Mouse (Mus musculus) heart, embryonic 11.5 days (tissue): ENCODE measurements around the gene March4. TPM values are rescaled to one million over a fixed set of nuclear protein-coding genes. Genes with fewer than 3 reads are reported as not detected.
A peak's percentile ranks its signal among the peaks of the same experiment; 100 is the strongest.

Experiments used
- ATAC-seq: fragments of 200-750 bp; cut with Nextera tagmentation; replicated peaks from 2 replicates; pipeline ENCODE4 v1.8.0; 2017; ENCODE audit warnings: moderate library complexity; ENCODE audit not compliant: insufficient number of reproducible peaks, low FRiP score, low TSS enrichment
- H3K27ac ChIP-seq: fragments of 300-500 bp; sonication (generic); 2 replicates; pipeline ENCODE4 v1.5.1; 2014; ENCODE audit warnings: mild to moderate bottlenecking, low read depth, low read length
- H3K27me3 ChIP-seq: fragments of 300-500 bp; sonication (generic); 2 replicates; pipeline ENCODE4 v1.6.1; 2014; ENCODE audit warnings: mild to moderate bottlenecking, low read length, mixed read lengths; ENCODE audit not compliant: control insufficient read depth, insufficient read depth
- H3K36me3 ChIP-seq: fragments of 300-500 bp; sonication (generic); 2 replicates; pipeline ENCODE4 v1.6.1; 2014; ENCODE audit warnings: mild to moderate bottlenecking, low read length, moderate library complexity, mixed read lengths; ENCODE audit not compliant: control insufficient read depth, insufficient read depth
- H3K4me1 ChIP-seq: fragments of 300-500 bp; sonication (generic); 2 replicates; pipeline ENCODE4 v1.6.1; 2014; ENCODE audit warnings: low read length; ENCODE audit not compliant: control insufficient read depth, insufficient read depth
- H3K4me2 ChIP-seq: fragments of 300-500 bp; sonication (generic); 2 replicates; pipeline ENCODE4 v1.6.1; 2014; ENCODE audit warnings: mild to moderate bottlenecking, moderate library complexity
- H3K4me3 ChIP-seq: fragments of 300-500 bp; sonication (generic); 2 replicates; pipeline ENCODE4 v1.5.1; 2014; ENCODE audit warnings: low read depth, low read length
- H3K9ac ChIP-seq: fragments of 300-500 bp; sonication (generic); 2 replicates; pipeline ENCODE4 v1.6.1; 2014; ENCODE audit warnings: mild to moderate bottlenecking, low read depth, low read length, moderate library complexity
- H3K9me3 ChIP-seq: fragments of 300-500 bp; sonication (generic); replicated peaks from 2 replicates; pipeline ENCODE4 v1.6.1; 2016; ENCODE audit warnings: low read length; ENCODE audit not compliant: control insufficient read depth
- WGBS: fragments of 180-500 bp; shearing (Covaris S2); extraction: QIAGEN DNeasy Blood & Tissue Kit; methylation state at CpG from one replicate; pipeline ENCODE4 v1.1.7; 2014; ENCODE audit not compliant: insufficient replicate concordance; 5-methylcytosine and 5-hydroxymethylcytosine counted together
- polyA plus RNA-seq: library from polyadenylated mRNA; unstranded; fragments of >200 nt; fragmentation: Nextera tagmentation; extraction: Ambion mirVana; gene quantifications from 2 replicates; pipeline ENCODE4 v1.2.1, GENCODE M21; 2014

The March4 gene
- polyA plus RNA-seq: not detected in 2 replicates

DNA sequence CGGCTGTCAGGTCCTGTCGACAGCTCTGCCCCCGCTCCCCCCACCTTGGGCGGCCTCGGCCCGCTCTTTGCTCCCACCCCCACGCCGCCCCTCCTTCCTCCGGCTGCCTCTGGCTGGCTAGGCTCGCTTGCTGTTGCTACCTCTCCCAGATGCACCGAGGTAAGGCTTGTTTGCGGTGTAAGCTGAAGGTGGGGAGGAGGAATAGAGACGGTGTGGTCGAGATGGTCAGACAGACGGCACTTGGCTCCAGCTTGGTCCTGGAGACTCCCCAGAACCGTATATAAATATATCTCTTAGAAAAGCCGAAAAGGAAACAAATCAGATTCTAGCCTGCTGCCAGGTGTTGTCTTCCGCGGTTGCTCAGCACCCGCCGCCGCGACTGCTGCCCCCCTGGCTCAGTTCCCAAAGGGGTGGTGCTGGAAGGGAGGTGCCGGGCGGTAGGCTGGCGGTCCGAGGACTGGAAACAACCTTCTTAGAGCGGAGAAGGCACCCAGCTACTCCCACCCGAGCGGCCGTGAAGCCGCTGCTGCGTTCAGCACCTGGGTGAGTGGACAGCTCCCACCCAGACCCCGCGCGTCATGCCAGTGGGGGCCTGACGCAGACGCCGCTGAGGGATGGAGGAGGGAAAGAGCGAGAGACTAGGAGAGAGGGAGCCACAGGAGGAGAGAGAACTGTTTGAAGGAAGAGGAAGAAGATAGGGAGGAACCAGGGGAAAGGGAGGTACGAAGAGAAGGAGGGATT, at the start of gene March4:
Gene March4, minus strand, starts transcription at position 320 of the 741 bp plus-strand sequence.
- Histone ChIP-seq H3K27me3 (peaks cover 40% of the 10 kb centered on the region), H3K4me3 (peak within 1 kb of the TSS; percentile 36), H3K4me2 (peak within 1 kb of the TSS; percentile 63), H3K4me1 (peaks cover 5% of the 10 kb centered on the region; the same call in 1 of the 2 replicates), H3K27ac (no peak within 1 kb of the TSS), H3K36me3 (no peaks in the 10 kb centered on the region), H3K9ac (no peak within 1 kb of the TSS), H3K9me3 (no peaks in the 10 kb centered on the region)
- ATAC-seq: peak; percentile 75; the same call in 1 of the 2 replicates
- 1% methylated on average over 41 of the region's 41 CpGs for WGBS

GRCm38 (mm10) chr1:72585971-72586875, 49.5 kb upstream of the March4 start:
- peaks cover 8% of the 10 kb centered on the region for H3K36me3 ChIP-seq
- WGBS: 89% methylated on average over 17 of the region's 17 CpGs
- H3K4me1 ChIP-seq: peaks cover 6% of the 10 kb centered on the region; the same call in 1 of the 2 replicates
- ATAC-seq: no peak
- H3K4me3 ChIP-seq: no peak overlapping the region
- no peaks in the 10 kb centered on the region for H3K9me3 ChIP-seq
- H3K27ac ChIP-seq: no peak overlapping the region
- H3K27me3 ChIP-seq: no peaks in the 10 kb centered on the region
- no peak overlapping the region for H3K9ac ChIP-seq
- H3K4me2 ChIP-seq: no peak overlapping the region

GRCm38 (mm10) chr1:72583906-72584305, 47.2 kb upstream of the March4 start:
- H3K9ac ChIP-seq: peak overlapping the region; percentile 67
- no peaks in the 10 kb centered on the region for H3K27me3 ChIP-seq
- 78% methylated on average over 4 of the region's 4 CpGs for WGBS
- no peak for ATAC-seq
- peak overlapping the region; percentile 65 for H3K4me2 ChIP-seq
- H3K4me1 ChIP-seq: peaks cover 6% of the 10 kb centered on the region; the same call in 1 of the 2 replicates
- no peaks in the 10 kb centered on the region for H3K9me3 ChIP-seq
- no peak overlapping the region for H3K27ac ChIP-seq
- H3K4me3 ChIP-seq: peak overlapping the region; percentile 71
- peaks cover 6% of the 10 kb centered on the region for H3K36me3 ChIP-seq

DNA sequence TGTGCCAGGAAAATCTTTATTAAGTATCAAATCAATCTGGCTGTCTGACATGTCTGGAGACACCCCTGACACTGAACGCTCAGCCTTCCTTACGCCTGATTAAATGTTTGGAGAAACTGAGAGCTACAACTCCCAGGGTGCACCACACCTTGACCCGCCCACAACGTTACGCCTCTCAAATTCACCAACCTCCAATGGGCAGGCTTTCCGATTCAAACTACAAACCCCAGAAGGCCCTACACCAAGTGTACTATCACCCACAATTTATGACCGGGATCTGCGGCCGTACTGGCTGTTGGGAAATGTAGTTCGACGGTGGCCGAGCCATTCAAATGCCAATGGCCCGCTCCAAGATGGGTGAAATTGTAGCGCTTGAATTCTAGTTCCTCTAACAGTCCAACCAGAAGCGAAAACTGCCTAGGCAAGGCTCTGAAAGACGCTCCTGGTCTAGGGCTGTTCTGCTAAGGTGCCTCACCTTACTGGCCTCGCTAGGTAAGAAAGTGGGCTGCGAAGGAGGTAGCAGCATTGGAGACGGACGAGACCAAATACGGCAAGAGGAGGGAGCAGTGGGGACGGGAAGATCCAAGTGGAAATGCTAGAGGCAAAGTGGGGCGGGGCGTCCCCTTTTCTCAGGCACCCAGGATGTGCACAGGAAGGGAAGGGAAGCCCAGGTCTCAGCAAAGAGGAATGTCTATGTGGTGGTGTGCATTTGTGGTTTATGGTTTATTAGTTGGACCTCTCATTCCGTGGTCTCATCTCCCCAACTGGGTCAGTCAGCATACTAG, 46.4 kb upstream of the March4 start, which contains the start of gene Smarcal1:
Gene Smarcal1, plus strand, starts transcription at position 305 of the 785 bp plus-strand sequence.
- Histone ChIP-seq H3K9ac (peak within 1 kb of the TSS; percentile 67), H3K4me2 (peak within 1 kb of the TSS; percentile 65), H3K27me3 (peaks cover 4% of the 10 kb centered on the region; the same call in 1 of the 2 replicates), H3K36me3 (peaks cover 6% of the 10 kb centered on the region), H3K4me3 (peak within 1 kb of the TSS; percentile 71), H3K27ac (peak within 1 kb of the TSS; percentile 65; the same call in 1 of the 2 replicates), H3K9me3 (no peaks in the 10 kb centered on the region), H3K4me1 (peaks cover 6% of the 10 kb centered on the region; the same call in 1 of the 2 replicates)
- under 1% methylated on average over 25 of the region's 25 CpGs for WGBS
- ATAC-seq: peak; percentile 99

DNA sequence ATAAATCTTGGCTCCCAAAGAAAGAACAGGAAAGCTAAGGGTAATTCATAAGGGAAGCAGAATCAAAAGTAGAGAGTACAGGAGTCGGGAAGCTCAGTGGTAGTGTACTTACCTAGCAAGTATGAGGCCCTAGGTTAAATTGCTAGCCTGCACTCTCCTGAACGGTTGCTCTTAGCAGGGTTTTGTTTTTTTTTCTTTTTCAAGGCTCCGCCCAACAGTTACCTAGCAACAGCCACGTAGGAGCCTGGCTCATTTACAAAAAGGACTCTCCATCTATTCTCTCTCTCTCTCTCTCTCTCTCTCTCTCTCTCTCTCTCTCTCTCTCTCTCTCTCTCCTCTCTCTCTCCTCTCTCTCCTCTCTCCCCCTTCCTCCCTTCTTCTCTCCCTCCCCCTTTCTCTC, 42.1 kb upstream of the March4 start:
- ATAC-seq: no peak
- peaks cover 25% of the 10 kb centered on the region; the same call in 1 of the 2 replicates for H3K27me3 ChIP-seq
- 30% methylated on average over 4 of the region's 4 CpGs for WGBS
- no peak overlapping the region for H3K9ac ChIP-seq
- no peaks in the 10 kb centered on the region for H3K9me3 ChIP-seq
- H3K4me3 ChIP-seq: no peak overlapping the region
- H3K4me1 ChIP-seq: peaks cover 3% of the 10 kb centered on the region
- no peak overlapping the region for H3K27ac ChIP-seq
- no peaks in the 10 kb centered on the region for H3K36me3 ChIP-seq
- no peak overlapping the region for H3K4me2 ChIP-seq

- Histone ChIP-seq H3K9ac (no peak overlapping the region), H3K4me3 (no peak overlapping the region), H3K36me3 (no peaks in the 10 kb centered on the region), H3K27me3 (peaks cover 25% of the 10 kb centered on the region; the same call in 1 of the 2 replicates), H3K4me1 (peaks cover 3% of the 10 kb centered on the region; the same call in 1 of the 2 replicates), H3K4me2 (no peak overlapping the region), H3K27ac (no peak overlapping the region), H3K9me3 (no peaks in the 10 kb centered on the region)
- 37% methylated on average over 15 of the region's 15 CpGs for WGBS
- ATAC-seq: no peak
These were observed 41.6 kb upstream of the March4 start for GRCm38 (mm10) chr1:72578351-72578750.

DNA sequence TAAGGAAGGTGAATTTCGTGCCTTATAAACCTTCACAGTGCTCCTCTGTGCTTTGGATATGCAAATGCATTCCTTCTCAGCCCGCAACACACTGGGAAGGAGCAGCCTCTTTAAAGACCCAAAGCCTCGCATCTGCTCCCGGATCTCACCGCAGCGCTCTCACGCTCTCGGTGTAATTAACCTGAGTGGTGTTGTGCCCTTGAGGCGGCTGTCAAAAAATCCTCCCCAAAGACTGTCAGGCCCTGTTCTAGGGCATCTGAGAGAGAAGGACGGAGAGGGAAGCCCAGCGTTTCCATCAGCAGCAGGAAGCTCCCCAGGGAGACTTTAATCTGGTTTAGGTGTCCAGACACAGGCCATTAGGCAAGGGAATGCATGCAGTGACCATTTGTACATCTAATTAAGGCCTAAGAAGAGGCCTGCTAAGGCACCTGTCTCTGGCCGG, 40.8 kb upstream of the March4 start:
- no peak overlapping the region for H3K27ac ChIP-seq
- H3K4me3 ChIP-seq: peak overlapping the region; percentile 18
- 0 out of 2 replicates have a peak overlapping the region, but pooled peaks have one; percentile 16 for H3K9ac ChIP-seq
- H3K9me3 ChIP-seq: no peaks in the 10 kb centered on the region
- WGBS: 5% methylated on average over 12 of the region's 12 CpGs
- H3K4me2 ChIP-seq: peak overlapping the region; percentile 43
- no peak for ATAC-seq
- H3K36me3 ChIP-seq: no peaks in the 10 kb centered on the region
- H3K27me3 ChIP-seq: peaks cover 25% of the 10 kb centered on the region; the same call in 1 of the 2 replicates
- peaks cover 3% of the 10 kb centered on the region; the same call in 1 of the 2 replicates for H3K4me1 ChIP-seq
